Mouse (Mus musculus) midbrain, embryonic 16.5 days (tissue): ENCODE measurements around the gene Sept1. TPM values are rescaled to one million over a fixed set of nuclear protein-coding genes. Genes with fewer than 3 reads are reported as not detected.
A peak's percentile ranks its signal among the peaks of the same experiment; 100 is the strongest.

Experiments used
- ATAC-seq: fragments of 200-750 bp; cut with Nextera tagmentation; 2 replicates; pipeline ENCODE4 v1.8.0; 2017; ENCODE audit warnings: moderate TSS enrichment
- H3K27ac ChIP-seq: fragments of 300-500 bp; sonication (generic); 2 replicates; pipeline ENCODE4 v1.5.1; 2014; ENCODE audit warnings: mild to moderate bottlenecking, low read length, mixed read lengths
- H3K27me3 ChIP-seq: fragments of 300-500 bp; sonication (generic); 2 replicates; pipeline ENCODE4 v1.6.1; 2014; ENCODE audit warnings: low read depth, low read length, mixed read lengths; ENCODE audit not compliant: control insufficient read depth, insufficient read depth
- H3K36me3 ChIP-seq: fragments of 300-500 bp; sonication (generic); 2 replicates; pipeline ENCODE4 v1.6.1; 2014; ENCODE audit warnings: mild to moderate bottlenecking, low read length, moderate library complexity, mixed read lengths; ENCODE audit not compliant: control insufficient read depth, insufficient read depth
- H3K4me1 ChIP-seq: fragments of 300-500 bp; sonication (generic); 2 replicates; pipeline ENCODE4 v1.6.1; 2014; ENCODE audit warnings: mild to moderate bottlenecking, low read length, mixed read lengths; ENCODE audit not compliant: control insufficient read depth, insufficient read depth
- H3K4me2 ChIP-seq: fragments of 300-500 bp; sonication (generic); 2 replicates; pipeline ENCODE4 v1.6.1; 2014; ENCODE audit warnings: mild to moderate bottlenecking, low read length, mixed read lengths
- H3K4me3 ChIP-seq: fragments of 300-500 bp; sonication (generic); 2 replicates; pipeline ENCODE4 v1.5.1; 2014; ENCODE audit warnings: low read depth, mild to moderate bottlenecking, low read length, moderate library complexity, mixed read lengths
- H3K9ac ChIP-seq: fragments of 300-500 bp; sonication (generic); 2 replicates; pipeline ENCODE4 v1.6.1; 2014; ENCODE audit warnings: low read depth, low read length, mixed read lengths
- H3K9me3 ChIP-seq: fragments of 300-500 bp; sonication (generic); replicated peaks from 2 replicates; pipeline ENCODE4 v1.6.1; 2014; ENCODE audit warnings: mild to moderate bottlenecking, low read length, mixed read lengths; ENCODE audit not compliant: control insufficient read depth, poor library complexity, severe bottlenecking
- WGBS: fragments of 180-500 bp; shearing (Covaris S2); extraction: QIAGEN DNeasy Blood & Tissue Kit; methylation state at CpG from one replicate; pipeline ENCODE4 v1.1.7; 2014; 5-methylcytosine and 5-hydroxymethylcytosine counted together
- polyA plus RNA-seq: library from polyadenylated mRNA; unstranded; fragments of >200 nt; fragmentation: Nextera tagmentation; extraction: Ambion mirVana; gene quantifications from 2 replicates; pipeline ENCODE4 v1.2.1, GENCODE M21; 2015

Sept1 gene
- polyA plus RNA-seq, 1 experiment from 2014 or later, result 15.5 TPM

DNA sequence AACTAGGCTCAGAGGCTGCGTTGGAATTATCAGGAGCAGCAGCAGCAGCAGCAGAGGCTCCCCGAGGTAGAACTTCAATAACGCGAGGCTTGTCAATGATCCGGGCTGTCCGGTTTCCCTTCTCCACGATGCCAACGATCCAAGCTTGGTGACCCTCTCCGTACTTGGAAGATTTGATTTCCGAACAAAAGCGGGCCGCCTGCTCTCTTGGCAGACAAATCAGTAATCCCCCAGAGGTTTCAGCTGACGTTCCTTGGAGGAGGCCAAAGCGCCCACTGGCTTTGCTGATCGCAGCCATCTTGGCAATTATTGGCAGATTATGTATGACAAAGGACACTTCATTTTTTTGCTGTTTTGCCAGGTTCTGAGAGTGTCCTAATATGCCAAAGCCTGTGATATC is 39.6 kb upstream of the Sept1 start:
- WGBS, result 90% methylated on average over 15 of the region's 15 CpGs
- H3K4me1 ChIP-seq, result peaks cover 18% of the 10 kb centered on the region
- no peak for ATAC-seq
- H3K9me3 ChIP-seq, result peaks cover 5% of the 10 kb centered on the region; the same call in 1 of the 2 replicates
- no peak overlapping the region; the same call in 1 of the 2 replicates for H3K4me3 ChIP-seq
- H3K36me3 ChIP-seq, result peaks cover 10% of the 10 kb centered on the region
- H3K27me3 ChIP-seq, result no peaks in the 10 kb centered on the region
- H3K9ac ChIP-seq, result no peak overlapping the region
- H3K27ac ChIP-seq, result no peak overlapping the region
- H3K4me2 ChIP-seq, result peak overlapping the region; percentile 95

- no peak for ATAC-seq
- H3K4me1 ChIP-seq, result peaks cover 18% of the 10 kb centered on the region
These were observed 38.2 kb upstream of the Sept1 start for GRCm38 (mm10) chr7:127271093-127271492.

DNA sequence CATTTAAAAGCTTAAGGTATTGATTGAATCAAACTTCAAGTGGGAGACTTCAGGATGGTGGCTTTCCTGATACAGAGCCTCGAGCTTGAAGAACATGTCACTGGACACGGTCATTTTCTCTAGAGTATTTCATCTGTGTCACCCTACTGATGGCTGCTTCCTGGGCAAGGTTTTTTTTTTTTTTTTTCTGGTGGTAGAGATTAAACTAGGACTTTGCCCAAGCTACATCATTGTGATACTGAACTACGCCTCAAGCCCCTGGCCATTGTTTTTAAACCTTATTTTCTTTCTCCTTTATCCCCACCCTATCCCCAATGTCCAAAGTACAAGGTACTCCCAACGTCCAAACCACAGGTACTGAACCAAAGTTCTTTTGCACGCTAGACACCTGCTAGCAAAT is 37.7 kb upstream of the Sept1 start:
- Histone ChIP-seq H3K4me3 (no peak overlapping the region), H3K27ac (no peak overlapping the region), H3K36me3 (peaks cover 10% of the 10 kb centered on the region), H3K4me2 (no peak overlapping the region), H3K27me3 (no peaks in the 10 kb centered on the region), H3K9me3 (peaks cover 5% of the 10 kb centered on the region; the same call in 1 of the 2 replicates), H3K9ac (no peak overlapping the region), H3K4me1 (peaks cover 18% of the 10 kb centered on the region)
- no peak for ATAC-seq
- WGBS, result 95% methylated on average over 5 of the region's 5 CpGs

More at GRCm38 (mm10) chr7:127271093-127271492, 38.2 kb upstream of the Sept1 start:
- no peak overlapping the region for H3K4me2 ChIP-seq
- peaks cover 10% of the 10 kb centered on the region for H3K36me3 ChIP-seq
- 96% methylated on average over 4 of the region's 4 CpGs for WGBS
- no peak overlapping the region for H3K9ac ChIP-seq
- H3K4me3 ChIP-seq, result no peak overlapping the region
- H3K27me3 ChIP-seq, result no peaks in the 10 kb centered on the region
- H3K9me3 ChIP-seq, result peaks cover 5% of the 10 kb centered on the region; the same call in 1 of the 2 replicates
- no peak overlapping the region for H3K27ac ChIP-seq

GRCm38 (mm10) chr7:127270256-127270655 is 37.3 kb upstream of the Sept1 start:
- no peak overlapping the region for H3K4me3 ChIP-seq
- 86% methylated on average over 2 of the region's 2 CpGs for WGBS
- H3K9me3 ChIP-seq, result peaks cover 5% of the 10 kb centered on the region; the same call in 1 of the 2 replicates
- H3K27me3 ChIP-seq, result no peaks in the 10 kb centered on the region
- H3K4me1 ChIP-seq, result peaks cover 18% of the 10 kb centered on the region
- peaks cover 10% of the 10 kb centered on the region for H3K36me3 ChIP-seq
- no peak overlapping the region for H3K9ac ChIP-seq
- no peak overlapping the region for H3K27ac ChIP-seq
- ATAC-seq, result no peak
- H3K4me2 ChIP-seq, result no peak overlapping the region

DNA sequence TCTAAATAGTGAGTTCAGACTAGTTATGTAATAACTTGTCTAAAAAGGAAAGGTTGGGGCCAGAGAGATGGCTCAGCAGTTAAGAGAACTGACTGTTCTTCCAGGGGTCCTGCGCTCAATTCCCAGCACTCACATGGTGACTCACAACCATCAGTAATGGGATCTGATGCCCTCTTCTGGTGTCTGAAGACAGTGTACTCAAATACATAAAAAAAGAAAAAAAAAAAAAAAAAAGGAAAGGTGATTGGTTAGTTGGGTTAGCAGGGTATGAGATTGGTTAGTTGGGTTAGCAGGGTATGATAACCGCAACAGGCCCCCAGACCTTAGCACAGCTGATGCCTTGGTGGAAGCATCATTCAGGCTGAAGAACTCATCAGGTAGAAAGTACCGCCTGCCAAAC is 30.6 kb upstream of the Sept1 start:
- H3K4me1 ChIP-seq, result peaks cover 11% of the 10 kb centered on the region
- peaks cover 4% of the 10 kb centered on the region; the same call in 1 of the 2 replicates for H3K9me3 ChIP-seq
- no peak overlapping the region for H3K4me3 ChIP-seq
- H3K9ac ChIP-seq, result no peak overlapping the region
- WGBS, result 96% methylated on average over 3 of the region's 3 CpGs
- H3K27ac ChIP-seq, result no peak overlapping the region
- no peaks in the 10 kb centered on the region for H3K27me3 ChIP-seq
- H3K36me3 ChIP-seq, result 0 out of 2 replicates have a peak, but pooled peaks cover 5% of the 10 kb centered on the region
- no peak overlapping the region for H3K4me2 ChIP-seq
- no peak for ATAC-seq

DNA sequence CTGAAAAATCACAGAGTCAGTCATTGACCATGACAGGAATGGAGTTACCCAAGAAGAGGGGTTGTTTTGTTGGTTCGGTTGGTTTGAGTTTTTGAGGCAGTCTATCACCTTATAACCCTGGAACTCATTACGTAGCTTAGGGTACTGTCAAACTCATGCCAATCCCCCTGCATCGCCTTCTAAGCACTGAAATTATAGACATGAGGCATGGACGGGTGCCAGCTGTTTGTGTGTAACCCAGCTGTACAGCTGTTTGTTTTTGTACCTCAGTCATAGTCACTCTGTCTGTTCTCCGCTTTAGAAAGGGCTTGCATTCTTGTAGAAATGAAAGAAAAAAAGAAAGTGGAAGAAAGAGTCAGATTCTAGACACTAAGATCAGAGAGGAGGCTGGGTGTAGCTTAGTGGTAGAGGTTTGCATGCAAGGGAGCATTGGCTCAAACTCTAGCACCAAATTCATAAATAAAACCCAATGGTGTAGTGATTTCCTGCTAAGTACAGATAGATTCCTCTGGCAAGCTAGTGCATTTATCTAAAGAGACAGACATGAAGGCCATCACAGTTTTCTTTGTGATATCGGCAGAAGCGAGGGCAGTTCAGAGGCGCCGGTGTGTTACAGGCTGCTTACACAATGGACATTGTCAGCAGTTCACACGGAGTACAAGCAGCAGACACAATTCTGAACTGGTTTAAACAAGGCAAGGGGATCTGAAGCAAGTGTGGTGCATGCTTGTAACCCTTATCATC is 29.5 kb upstream of the Sept1 start:
- no peaks in the 10 kb centered on the region for H3K36me3 ChIP-seq
- H3K9me3 ChIP-seq, result no peaks in the 10 kb centered on the region

DNA sequence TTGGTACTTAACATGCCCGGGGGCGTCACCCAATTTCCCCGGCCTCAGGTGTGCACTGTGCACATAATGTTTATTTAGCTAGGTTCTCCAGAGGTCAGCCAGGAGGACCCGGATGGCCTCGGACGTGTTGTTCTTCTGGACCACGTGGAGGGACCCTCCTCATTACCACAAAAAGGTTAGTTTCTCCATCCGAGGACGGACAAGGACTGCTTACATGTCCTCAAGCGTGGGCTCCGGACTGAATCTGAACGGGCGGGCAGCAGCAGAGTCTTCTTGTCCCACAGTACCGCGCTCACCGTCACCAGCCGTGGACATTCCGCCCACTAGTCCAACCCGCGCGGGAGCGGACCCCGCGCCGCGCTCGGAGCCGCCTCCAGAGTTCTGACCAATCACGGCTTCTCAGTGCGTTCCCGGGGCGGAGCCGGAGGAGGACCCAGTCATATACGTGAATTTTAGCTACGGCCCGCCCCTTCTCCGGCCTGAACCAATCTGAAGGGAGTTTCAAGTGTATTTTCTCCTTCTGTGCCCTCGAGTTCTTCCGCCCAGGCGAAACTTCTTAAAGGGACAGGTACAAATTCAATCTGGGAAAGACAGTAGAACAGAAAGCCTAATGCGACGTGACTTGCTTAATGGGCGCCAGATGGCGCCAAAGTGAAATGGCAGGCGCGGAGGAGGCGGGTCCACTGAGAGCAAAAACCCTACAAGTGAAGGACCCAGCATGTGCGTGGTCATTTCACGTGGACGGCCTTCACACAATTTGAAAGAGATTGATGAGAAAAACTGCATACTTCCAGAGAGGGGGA is 27.6 kb upstream of the Sept1 start, which contains the start of gene Dctpp1:
TSS of gene Dctpp1 (minus strand) at position 401 of the 803 bp plus-strand sequence.
- H3K27ac ChIP-seq, result peak within 1 kb of the TSS; percentile 38; the same call in 1 of the 2 replicates
- H3K36me3 ChIP-seq, result no peaks in the 10 kb centered on the region
- WGBS, result under 1% methylated on average over 50 of the region's 50 CpGs

More for the DNA sequence above, 29.5 kb upstream of the Sept1 start:
- H3K4me3 ChIP-seq, result no peak overlapping the region
- no peak overlapping the region for H3K4me2 ChIP-seq
- H3K27ac ChIP-seq, result no peak overlapping the region
- WGBS, result 86% methylated on average over 10 of the region's 10 CpGs
- ATAC-seq, result no peak
- no peaks in the 10 kb centered on the region for H3K27me3 ChIP-seq
- H3K4me1 ChIP-seq, result peaks cover 11% of the 10 kb centered on the region
- H3K9ac ChIP-seq, result no peak overlapping the region

GRCm38 (mm10) chr7:127259186-127259905 is 26.4 kb upstream of the Sept1 start:
- ATAC-seq, result no peak
- Histone ChIP-seq H3K4me3 (peak overlapping the region; percentile 59), H3K9ac (0 out of 2 replicates have a peak overlapping the region, but pooled peaks have one; percentile 20), H3K4me1 (peaks cover 19% of the 10 kb centered on the region), H3K36me3 (no peaks in the 10 kb centered on the region), H3K9me3 (no peaks in the 10 kb centered on the region), H3K4me2 (peak overlapping the region; percentile 73), H3K27ac (no peak overlapping the region), H3K27me3 (no peaks in the 10 kb centered on the region)
- WGBS, result 75% methylated on average over 8 of the region's 8 CpGs

More for the DNA sequence above, 27.6 kb upstream of the Sept1 start, which contains the start of gene Dctpp1:
- Histone ChIP-seq H3K4me2 (peak within 1 kb of the TSS; percentile 73), H3K9ac (peak within 1 kb of the TSS; percentile 65), H3K4me3 (peak within 1 kb of the TSS; percentile 59), H3K9me3 (no peaks in the 10 kb centered on the region), H3K27me3 (no peaks in the 10 kb centered on the region), H3K4me1 (peaks cover 11% of the 10 kb centered on the region)
- peak; percentile 98 for ATAC-seq
